Mouse (Mus musculus) hindbrain, embryonic 15.5 days (tissue): Measurements from ENCODE around the gene F2rl2. TPM values are rescaled to one million over a fixed set of nuclear protein-coding genes. Genes with fewer than 3 reads are reported as not detected.
A peak's percentile ranks its signal among the peaks of the same experiment; 100 is the strongest.

Source experiments
- ATAC-seq: fragments of 200-750 bp; cut with Nextera tagmentation; 2 replicates; pipeline ENCODE4 v1.8.0; 2017; ENCODE audit warnings: low read depth, moderate number of reproducible peaks, moderate TSS enrichment; ENCODE audit not compliant: low FRiP score
- H3K27ac ChIP-seq: fragments of 300-500 bp; sonication (generic); replicated peaks from 2 replicates; pipeline ENCODE4 v1.5.1; 2015; ENCODE audit warnings: mild to moderate bottlenecking, inconsistent platforms
- H3K27me3 ChIP-seq: fragments of 300-500 bp; sonication (generic); 2 replicates; pipeline ENCODE4 v1.6.1; 2015; ENCODE audit warnings: control low read depth, inconsistent platforms
- H3K36me3 ChIP-seq: fragments of 300-500 bp; sonication (generic); 2 replicates; pipeline ENCODE4 v1.6.1; 2015; ENCODE audit warnings: control low read depth, inconsistent platforms
- H3K4me1 ChIP-seq: fragments of 300-500 bp; sonication (generic); replicated peaks from 2 replicates; pipeline ENCODE4 v1.6.1; 2015; ENCODE audit warnings: control low read depth, inconsistent platforms
- H3K4me2 ChIP-seq: fragments of 300-500 bp; sonication (generic); 2 replicates; pipeline ENCODE4 v1.6.1; 2015; ENCODE audit warnings: moderate library complexity, mild to moderate bottlenecking, inconsistent platforms
- H3K4me3 ChIP-seq: fragments of 300-500 bp; sonication (generic); 2 replicates; pipeline ENCODE4 v1.5.1; 2015; ENCODE audit warnings: mild to moderate bottlenecking, inconsistent platforms
- H3K9ac ChIP-seq: fragments of 300-500 bp; sonication (generic); 2 replicates; pipeline ENCODE4 v1.6.1; 2015; ENCODE audit warnings: inconsistent platforms
- H3K9me3 ChIP-seq: fragments of 300-500 bp; sonication (generic); 2 replicates; pipeline ENCODE4 v1.6.1; 2016; ENCODE audit warnings: control low read depth, inconsistent platforms
- WGBS: fragments of 180-500 bp; shearing (Covaris S2); methylation state at CpG from one replicate; pipeline ENCODE4 v1.1.7; 2015; 5-methylcytosine and 5-hydroxymethylcytosine counted together
- polyA plus RNA-seq: library from polyadenylated mRNA; unstranded; fragments of >200 nt; fragmentation: Nextera tagmentation; extraction: Ambion mirVana; gene quantifications from 2 replicates; pipeline ENCODE4 v1.2.1, GENCODE M21; 2015

F2rl2 gene
- polyA plus RNA-seq = 0.92 and 0.94 TPM in 2 replicates

DNA sequence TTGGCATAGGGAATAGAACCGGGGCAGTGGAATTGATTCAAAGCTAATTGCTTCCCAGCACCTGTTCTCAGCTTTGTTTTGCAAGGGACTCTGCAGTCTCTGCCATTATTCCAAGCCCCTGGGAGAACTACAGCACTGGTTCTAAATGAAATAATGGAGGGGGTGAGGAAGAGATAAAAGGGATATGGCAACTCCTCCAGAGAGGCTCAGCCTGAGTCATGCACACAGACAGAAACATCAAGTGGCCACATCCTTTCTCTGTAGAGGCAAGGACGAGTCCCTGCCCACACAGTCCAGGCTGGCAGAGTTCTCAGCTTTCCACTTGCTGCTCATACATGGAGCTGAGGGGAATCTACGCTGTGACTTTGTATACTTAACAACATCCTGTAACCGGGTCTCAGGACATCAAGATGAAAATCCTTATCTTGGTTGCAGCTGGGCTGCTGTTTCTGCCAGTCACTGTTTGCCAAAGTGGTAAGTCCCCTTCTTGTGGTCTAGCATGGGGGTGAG lies at the start of gene F2rl2:
Gene F2rl2 (plus strand): TSS at position 200 of the 510 bp plus-strand sequence.
- H3K36me3 ChIP-seq = no peaks in the 10 kb centered on the region
- 59% methylated on average over 4 of the region's 4 CpGs for WGBS
- H3K4me1 ChIP-seq = peaks cover 3% of the 10 kb centered on the region; the same call in 1 of the 2 replicates
- no peak within 1 kb of the TSS; the same call in 1 of the 2 replicates for H3K27ac ChIP-seq
- no peaks in the 10 kb centered on the region for H3K9me3 ChIP-seq
- H3K4me2 ChIP-seq = no peak within 1 kb of the TSS
- no peak for ATAC-seq
- H3K27me3 ChIP-seq = no peaks in the 10 kb centered on the region
- H3K9ac ChIP-seq = no peak within 1 kb of the TSS
- H3K4me3 ChIP-seq = no peak within 1 kb of the TSS

DNA sequence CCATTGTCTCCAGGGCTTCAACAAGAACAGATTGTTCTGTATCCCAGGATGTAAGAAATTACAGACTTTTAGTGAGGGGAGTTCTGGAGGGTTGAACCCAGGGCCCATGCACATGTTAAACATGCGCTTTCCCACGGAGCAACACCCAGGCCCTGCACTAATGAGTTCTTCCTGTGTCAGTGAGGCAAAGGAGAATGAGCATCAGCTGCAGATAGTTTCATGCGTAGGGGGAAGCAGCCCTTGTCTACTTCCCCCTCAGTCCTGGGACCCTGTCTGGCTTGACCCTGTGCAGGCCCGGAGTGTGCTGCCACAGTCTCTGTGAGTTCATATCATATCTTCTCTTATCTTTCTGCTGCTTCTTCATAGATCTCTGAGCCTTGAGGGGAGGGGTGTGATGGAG lies 49.4 kb upstream of the F2rl2 start:
- WGBS = 81% methylated on average over 4 of the region's 4 CpGs

DNA sequence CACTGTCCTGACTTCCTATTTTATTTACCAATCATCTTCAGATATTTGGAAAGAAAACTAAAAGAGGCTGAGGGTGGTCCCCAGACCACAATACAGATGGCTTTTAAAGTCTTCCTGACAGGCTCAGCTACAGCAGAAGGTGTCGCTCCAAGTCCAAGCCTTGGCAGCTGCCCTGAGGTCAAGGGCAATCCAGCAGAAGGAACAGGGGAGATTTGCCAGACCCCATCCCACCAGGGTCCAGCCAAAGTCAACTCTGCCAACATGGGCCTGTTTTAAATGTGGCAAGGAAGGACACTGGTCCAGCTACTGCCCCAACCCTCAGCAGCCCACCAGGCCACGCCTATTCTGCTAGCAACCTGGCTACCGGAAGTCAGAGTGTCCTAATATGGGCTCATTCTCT lies 46.7 kb upstream of the F2rl2 start:
- no peaks in the 10 kb centered on the region for H3K27me3 ChIP-seq
- WGBS = 91% methylated on average over 3 of the region's 3 CpGs
- ATAC-seq = no peak
- H3K27ac ChIP-seq = no peak overlapping the region
- no peaks in the 10 kb centered on the region for H3K9me3 ChIP-seq
- no peak overlapping the region for H3K4me3 ChIP-seq
- no peaks in the 10 kb centered on the region for H3K36me3 ChIP-seq
- H3K9ac ChIP-seq = no peak overlapping the region
- no peak overlapping the region for H3K4me2 ChIP-seq
- H3K4me1 ChIP-seq = no peaks in the 10 kb centered on the region

More for the DNA sequence above, 49.4 kb upstream of the F2rl2 start:
- H3K27me3 ChIP-seq = no peaks in the 10 kb centered on the region
- no peak overlapping the region for H3K4me2 ChIP-seq
- no peaks in the 10 kb centered on the region for H3K4me1 ChIP-seq
- no peaks in the 10 kb centered on the region for H3K36me3 ChIP-seq
- no peak overlapping the region for H3K4me3 ChIP-seq
- no peaks in the 10 kb centered on the region for H3K9me3 ChIP-seq
- no peak overlapping the region for H3K9ac ChIP-seq
- H3K27ac ChIP-seq = no peak overlapping the region
- ATAC-seq = no peak

DNA sequence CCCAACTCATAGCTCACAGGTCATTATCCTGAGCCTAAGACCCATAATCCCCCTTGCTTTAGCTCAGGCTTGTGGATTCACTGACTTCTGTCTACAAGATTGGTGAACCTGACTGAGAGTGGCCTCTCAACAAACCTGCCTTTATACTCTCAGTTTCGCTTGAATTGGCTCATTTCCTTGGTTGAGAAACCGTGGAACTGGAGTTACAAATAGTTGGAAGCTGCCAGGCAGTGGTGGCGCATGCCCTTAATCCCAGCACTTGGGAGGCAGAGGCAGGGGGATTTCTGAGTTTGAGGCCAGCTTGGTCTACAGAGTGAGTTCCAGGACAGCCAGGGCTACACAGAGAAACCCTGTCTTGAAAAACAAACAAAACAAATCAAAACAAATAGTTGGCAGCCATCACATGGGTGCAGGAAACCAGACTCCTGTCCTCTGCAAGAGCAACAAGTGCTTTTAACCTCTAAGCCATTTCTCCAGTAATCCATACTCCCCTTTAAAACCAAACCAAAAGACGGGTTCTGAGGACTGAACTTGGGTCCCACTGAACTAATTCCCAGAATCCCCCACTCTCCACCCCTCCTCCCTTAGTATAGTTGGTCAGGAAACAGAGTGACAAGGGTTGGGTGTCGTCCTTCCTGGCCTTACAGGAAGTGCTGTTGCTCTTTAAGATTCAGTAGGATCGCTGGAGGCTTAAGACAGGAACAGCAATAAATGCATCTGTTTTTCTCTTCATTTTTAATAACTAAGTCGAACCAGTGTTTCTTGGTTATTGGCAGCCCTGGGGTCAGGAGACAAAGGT lies 44.6 kb upstream of the F2rl2 start:
- 88% methylated on average over 7 of the region's 7 CpGs for WGBS

DNA sequence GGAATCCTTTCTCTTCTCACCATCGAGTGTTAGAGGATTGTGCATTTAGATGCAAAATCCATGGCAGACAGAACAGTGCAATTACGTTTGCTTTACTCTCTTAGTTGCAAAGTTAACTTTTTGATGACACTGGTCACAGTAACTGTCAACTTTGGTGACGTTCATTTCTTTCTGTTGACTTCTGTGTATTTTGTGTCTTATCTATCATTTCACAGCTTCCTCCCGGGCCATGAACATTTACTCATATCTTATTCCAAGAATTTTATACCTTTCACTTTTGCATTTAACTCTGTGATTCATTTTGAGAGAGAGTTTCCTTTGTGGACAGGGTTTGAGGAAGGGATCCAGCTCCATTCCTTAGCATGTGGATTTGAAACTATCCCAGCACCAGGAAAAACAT lies 43.0 kb upstream of the F2rl2 start:
- Histone ChIP-seq H3K4me1 (peaks cover 6% of the 10 kb centered on the region; the same call in 1 of the 2 replicates), H3K9ac (no peak overlapping the region), H3K36me3 (no peaks in the 10 kb centered on the region), H3K27ac (no peak overlapping the region), H3K4me2 (no peak overlapping the region), H3K4me3 (no peak overlapping the region), H3K9me3 (no peaks in the 10 kb centered on the region), H3K27me3 (no peaks in the 10 kb centered on the region)
- no peak for ATAC-seq
- 93% methylated on average over 4 of the region's 4 CpGs for WGBS

More for the DNA sequence above, 44.6 kb upstream of the F2rl2 start:
- H3K4me1 ChIP-seq = peaks cover 6% of the 10 kb centered on the region; the same call in 1 of the 2 replicates
- no peak overlapping the region for H3K9ac ChIP-seq
- no peak overlapping the region for H3K4me3 ChIP-seq
- no peaks in the 10 kb centered on the region for H3K9me3 ChIP-seq
- no peaks in the 10 kb centered on the region for H3K27me3 ChIP-seq
- H3K27ac ChIP-seq = no peak overlapping the region
- no peaks in the 10 kb centered on the region for H3K36me3 ChIP-seq
- no peak for ATAC-seq
- H3K4me2 ChIP-seq = no peak overlapping the region

DNA sequence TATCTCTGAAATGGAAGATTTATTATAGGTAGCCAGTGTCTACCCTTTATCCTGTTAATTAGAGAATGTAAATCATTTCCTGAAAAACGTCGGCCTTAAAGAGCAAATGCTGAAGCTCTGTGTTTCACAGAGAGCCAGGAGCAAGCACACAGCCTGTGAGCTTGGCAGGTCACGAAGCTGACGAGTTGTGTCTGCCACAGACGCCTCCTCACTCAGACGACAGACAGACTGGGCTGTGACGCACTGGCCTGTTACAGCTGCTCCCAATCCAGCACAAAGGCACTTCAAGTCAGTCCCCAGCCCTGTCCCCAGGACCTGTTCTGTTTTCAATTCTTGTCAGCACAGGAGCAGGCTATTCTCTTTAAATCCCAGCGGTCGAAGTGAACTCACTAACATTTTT lies 41.4 kb upstream of the F2rl2 start:
- Histone ChIP-seq H3K4me3 (no peak overlapping the region), H3K4me1 (peaks cover 6% of the 10 kb centered on the region; the same call in 1 of the 2 replicates), H3K9me3 (no peaks in the 10 kb centered on the region), H3K36me3 (no peaks in the 10 kb centered on the region), H3K27me3 (no peaks in the 10 kb centered on the region), H3K9ac (no peak overlapping the region), H3K27ac (peak overlapping the region; percentile 59; the same call in 1 of the 2 replicates), H3K4me2 (no peak overlapping the region)
- peak; percentile 59; the same call in 1 of the 2 replicates for ATAC-seq
- WGBS = 37% methylated on average over 9 of the region's 9 CpGs

DNA sequence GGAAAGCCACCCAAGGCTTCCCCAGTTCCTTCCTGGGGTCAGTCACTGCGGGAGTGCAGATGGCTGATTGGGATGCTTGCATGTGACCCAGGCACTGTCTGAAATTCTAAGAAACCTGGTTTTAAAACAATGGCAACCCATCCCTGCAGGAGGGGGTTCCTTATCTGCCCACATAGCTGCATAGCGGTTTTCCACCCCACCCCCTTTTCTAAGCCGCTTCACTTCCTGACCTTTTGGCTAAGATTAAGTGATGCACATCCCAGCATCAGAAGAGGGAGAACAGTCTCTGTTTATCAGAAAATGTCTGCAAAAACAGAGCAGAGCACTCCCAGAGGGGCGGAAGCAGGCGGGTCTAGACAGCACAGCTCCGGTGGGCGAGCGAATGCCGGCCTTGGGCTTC lies 39.5 kb upstream of the F2rl2 start:
- H3K36me3 ChIP-seq = no peaks in the 10 kb centered on the region
- WGBS = 70% methylated on average over 9 of the region's 9 CpGs
- H3K27ac ChIP-seq = no peak overlapping the region
- no peaks in the 10 kb centered on the region for H3K9me3 ChIP-seq
- H3K9ac ChIP-seq = no peak overlapping the region
- ATAC-seq = no peak
- no peak overlapping the region for H3K4me2 ChIP-seq
- peaks cover 6% of the 10 kb centered on the region; the same call in 1 of the 2 replicates for H3K4me1 ChIP-seq
- no peaks in the 10 kb centered on the region for H3K27me3 ChIP-seq
- no peak overlapping the region for H3K4me3 ChIP-seq

DNA sequence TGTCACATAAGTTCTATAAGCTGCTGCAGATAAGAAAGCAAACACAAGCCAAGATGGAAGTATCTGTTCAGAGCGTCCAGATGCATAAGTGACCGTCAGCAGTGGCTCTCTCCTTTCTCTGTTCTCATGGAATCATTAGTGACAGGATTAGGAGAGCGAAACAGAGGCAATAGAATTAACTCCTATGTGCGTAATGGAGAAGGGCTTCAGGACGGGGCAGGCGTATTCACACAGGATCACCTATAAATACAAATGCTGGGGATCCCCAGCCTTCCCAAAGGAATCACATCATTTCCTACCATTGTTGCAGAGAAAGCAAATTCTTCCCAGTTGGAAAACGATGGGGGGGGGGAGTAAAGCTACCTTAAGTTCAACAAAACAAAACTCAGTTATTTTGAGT lies 37.2 kb upstream of the F2rl2 start:
- Histone ChIP-seq H3K4me1 (peaks cover 6% of the 10 kb centered on the region; the same call in 1 of the 2 replicates), H3K9ac (no peak overlapping the region), H3K27ac (no peak overlapping the region), H3K9me3 (no peaks in the 10 kb centered on the region), H3K27me3 (no peaks in the 10 kb centered on the region), H3K4me3 (no peak overlapping the region), H3K4me2 (no peak overlapping the region), H3K36me3 (no peaks in the 10 kb centered on the region)
- WGBS = 88% methylated on average over 7 of the region's 7 CpGs
- ATAC-seq = no peak

DNA sequence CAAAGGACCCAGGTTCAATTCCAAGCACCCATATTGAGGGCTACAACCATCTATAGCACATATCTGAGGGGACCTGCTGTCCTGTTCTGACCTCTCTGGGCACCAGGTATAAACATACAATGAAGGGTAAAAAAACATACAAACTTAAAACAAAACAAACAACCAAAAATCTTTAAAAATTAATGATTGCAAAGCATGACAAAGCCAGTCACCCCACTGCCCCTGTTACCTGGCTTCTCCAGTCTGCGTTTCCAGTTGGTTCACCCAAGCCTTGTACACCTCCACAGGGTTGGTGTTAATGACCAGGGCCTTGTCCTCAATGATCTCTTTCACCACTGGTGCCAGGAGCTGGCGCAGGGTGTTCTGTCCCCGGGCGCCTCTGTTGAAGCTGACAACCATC lies 32.8 kb upstream of the F2rl2 start:
- Histone ChIP-seq H3K9ac (no peak overlapping the region), H3K4me3 (no peak overlapping the region), H3K36me3 (no peaks in the 10 kb centered on the region), H3K27ac (no peak overlapping the region), H3K4me1 (no peaks in the 10 kb centered on the region), H3K4me2 (no peak overlapping the region), H3K27me3 (no peaks in the 10 kb centered on the region), H3K9me3 (no peaks in the 10 kb centered on the region)
- ATAC-seq = no peak
- 99% methylated on average over 4 of the region's 4 CpGs for WGBS

DNA sequence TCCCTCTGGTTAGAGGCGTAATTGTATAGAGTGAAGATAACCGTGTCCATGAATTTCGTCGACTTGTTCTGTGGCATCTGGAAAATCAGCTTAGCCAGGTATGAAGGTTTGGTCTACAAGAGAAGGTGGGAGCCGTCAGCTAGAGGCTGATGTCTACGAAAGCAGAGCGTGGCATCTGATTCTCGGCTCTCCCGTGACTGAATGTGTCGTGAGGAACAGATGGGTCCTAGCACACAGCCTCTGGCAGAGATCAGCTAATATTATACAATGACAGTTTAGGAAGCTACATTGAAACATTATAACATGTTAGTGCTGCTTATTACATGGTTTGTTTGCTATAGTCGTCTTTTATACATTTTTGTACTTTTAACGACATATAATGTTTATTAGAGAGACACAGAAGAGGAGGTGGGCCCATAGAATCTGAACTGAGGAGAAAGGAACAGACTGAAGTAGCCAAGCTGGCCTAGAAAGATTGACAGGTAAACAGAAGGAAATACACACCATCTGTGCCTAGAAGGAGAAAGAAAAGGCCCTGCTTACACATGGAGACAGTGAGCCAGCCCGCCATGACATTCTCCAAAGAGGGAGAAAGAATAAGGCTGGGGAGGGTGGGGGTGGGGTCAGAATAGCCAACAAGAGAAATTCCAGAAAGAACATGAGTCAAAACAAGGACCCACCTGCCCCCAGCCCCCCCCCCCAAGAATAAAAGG lies 30.9 kb upstream of the F2rl2 start:
- no peaks in the 10 kb centered on the region for H3K9me3 ChIP-seq
- no peak overlapping the region for H3K9ac ChIP-seq
- H3K27me3 ChIP-seq = no peaks in the 10 kb centered on the region
- no peaks in the 10 kb centered on the region for H3K4me1 ChIP-seq
- 82% methylated on average over 13 of the region's 13 CpGs for WGBS
- no peak overlapping the region for H3K4me2 ChIP-seq
- ATAC-seq = no peak
- no peak overlapping the region for H3K4me3 ChIP-seq
- H3K36me3 ChIP-seq = no peaks in the 10 kb centered on the region
- no peak overlapping the region for H3K27ac ChIP-seq

DNA sequence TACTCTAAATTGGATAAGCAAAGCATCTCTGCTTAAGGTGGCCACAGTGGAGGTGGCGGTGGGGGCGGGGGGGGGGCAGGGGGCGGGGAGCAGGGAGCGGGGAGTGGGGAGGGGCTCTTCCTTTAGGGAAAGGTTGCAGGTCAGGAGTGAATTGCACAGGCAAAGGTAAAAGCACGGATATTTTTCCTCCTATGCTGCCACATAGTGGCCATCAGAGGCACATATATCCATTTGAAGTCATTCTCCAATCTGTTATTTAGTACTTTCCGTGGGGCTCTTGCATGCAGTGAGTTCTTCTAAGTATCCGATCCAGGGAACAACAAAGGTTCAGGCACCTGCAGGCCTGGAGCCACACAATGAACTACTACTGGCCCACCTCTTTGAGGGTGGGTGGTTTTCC lies 29.4 kb upstream of the F2rl2 start:
- 23% methylated on average over 7 of the region's 7 CpGs for WGBS
- Histone ChIP-seq H3K9ac (no peak overlapping the region), H3K27ac (no peak overlapping the region), H3K4me1 (no peaks in the 10 kb centered on the region), H3K9me3 (no peaks in the 10 kb centered on the region), H3K27me3 (no peaks in the 10 kb centered on the region), H3K4me3 (no peak overlapping the region), H3K4me2 (no peak overlapping the region; the same call in 1 of the 2 replicates), H3K36me3 (no peaks in the 10 kb centered on the region)
- no peak for ATAC-seq

DNA sequence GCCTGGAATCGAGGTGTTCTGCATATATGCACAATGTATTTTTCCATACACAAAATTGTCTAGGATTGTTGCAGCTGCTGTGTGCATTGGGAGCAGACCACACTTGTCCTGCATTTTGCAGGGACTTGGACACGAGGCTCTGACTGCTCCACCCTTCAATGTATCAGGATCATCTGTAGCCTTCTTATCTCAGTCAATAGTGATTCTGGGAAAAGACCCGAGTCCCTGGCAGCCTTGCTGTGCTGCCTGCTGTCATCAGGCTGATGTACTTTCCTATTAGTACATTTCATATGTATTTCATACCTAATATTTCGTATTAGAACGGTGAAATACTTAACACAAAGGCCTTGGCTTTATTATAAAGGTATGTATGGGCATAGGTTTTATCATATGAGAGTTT lies 26.1 kb upstream of the F2rl2 start:
- Histone ChIP-seq H3K4me1 (no peaks in the 10 kb centered on the region), H3K4me3 (no peak overlapping the region), H3K36me3 (no peaks in the 10 kb centered on the region), H3K27ac (no peak overlapping the region), H3K4me2 (no peak overlapping the region), H3K9ac (no peak overlapping the region), H3K27me3 (no peaks in the 10 kb centered on the region), H3K9me3 (no peaks in the 10 kb centered on the region)
- 91% methylated on average over 5 of the region's 5 CpGs for WGBS
- no peak for ATAC-seq
